Mouse (Mus musculus) MEL (cell line): ENCODE results near the gene D1Ertd622e.
"Not testable (repeated sequence)": the region's sequence is repeated elsewhere in the genome, so short reads cannot be mapped to it uniquely, and the experiment has no call there.

ENCODE experiments used
- EP300 ChIP-seq, 2 experiments: IDR thresholded peaks; 2 replicates each; pipeline ENCODE4 v1.6.1; 2011; ENCODE audit warnings: improper control_type of control experiment in 2 of 2, low read length in 2 of 2, low read depth in 1 of 2, mild to moderate bottlenecking in 1 of 2
- MEF2A ChIP-seq: IDR thresholded peaks from 2 replicates; pipeline ENCODE4 v1.6.1; 2014; ENCODE audit warnings: low read depth, mild to moderate bottlenecking, inconsistent platforms, low read length, improper control_type of control experiment; ENCODE audit not compliant: poor library complexity, insufficient replicate concordance, severe bottlenecking; ENCODE audit errors: extremely low read depth
- NELFE ChIP-seq: IDR thresholded peaks from 2 replicates; pipeline ENCODE4 v1.6.1; 2011; ENCODE audit warnings: low read depth, low read length, improper control_type of control experiment
- POLR2A ChIP-seq, 2 experiments: IDR thresholded peaks; 2 replicates each; pipeline ENCODE4 v1.6.1; 2011 to 2012; ENCODE audit warnings: low read length in 2 of 2, mild to moderate bottlenecking in 2 of 2, control low read depth in 1 of 2, improper control_type of control experiment in 1 of 2, low read depth in 1 of 2, moderate library complexity in 1 of 2; ENCODE audit not compliant: control insufficient read depth in 1 of 2, insufficient read depth in 1 of 2, poor library complexity in 1 of 2
- SMC3 ChIP-seq: IDR thresholded peaks from 2 replicates; pipeline ENCODE4 v1.6.1; 2011; ENCODE audit warnings: low read depth, low read length, improper control_type of control experiment

GRCm38 (mm10) chr1:97580680-97581079 lies 81.2 kb downstream of the D1Ertd622e start:
- not testable (repeated sequence) for TF ChIP-seq POLR2A (IDR thresholded peaks at IDR 0.05; ENCODE audit: control insufficient read depth in 1 of 2, insufficient read depth in 1 of 2, low read depth in 1 of 2, low read length in 2 of 2, poor library complexity in 1 of 2); SMC3; MEF2A; EP300 (IDR thresholded peaks at IDR 0.05; ENCODE audit: low read depth in 1 of 2, low read length in 2 of 2); NELFE
